Mouse (Mus musculus) CH12.LX (cell line): ENCODE data around the gene Slc26a1. TPM values are rescaled to one million over a fixed set of nuclear protein-coding genes. Genes with fewer than 3 reads are reported as not detected.
A peak's percentile ranks its signal among the peaks of the same experiment; 100 is the strongest.
"Not testable (repeated sequence)": the region's sequence is repeated elsewhere in the genome, so short reads cannot be mapped to it uniquely, and the experiment has no call there.

Source experiments
- DNase-seq: peaks from one replicate; pipeline ENCODE4 v3.0.0-alpha.2; 2013; ENCODE audit errors: extremely low read depth
- H3K27ac ChIP-seq: 2 replicates; pipeline ENCODE4 v1.5.1; 2012; ENCODE audit warnings: low read depth, mild to moderate bottlenecking, control low read depth, moderate library complexity; ENCODE audit not compliant: insufficient read depth
- H3K27me3 ChIP-seq: replicated peaks from 2 replicates; pipeline ENCODE3; 2012; ENCODE audit warnings: inconsistent platforms
- H3K36me3 ChIP-seq, 2 experiments: replicated peaks in 1 of 2; 2 replicates each; pipeline versions ENCODE3 to v1.6.1; 2012; ENCODE audit warnings: inconsistent platforms in 1 of 2, low read length in 1 of 2, mild to moderate bottlenecking in 1 of 2, mixed read lengths in 1 of 2, moderate library complexity in 1 of 2; ENCODE audit not compliant: control insufficient read depth in 1 of 2, insufficient read depth in 1 of 2
- H3K4me1 ChIP-seq, 2 experiments: 2 replicates each; pipeline ENCODE4 v1.6.1; 2012; ENCODE audit warnings: inconsistent platforms in 1 of 2, moderate library complexity in 1 of 2; ENCODE audit not compliant: insufficient read depth in 2 of 2, control insufficient read depth in 1 of 2
- H3K4me2 ChIP-seq: 2 replicates; pipeline ENCODE4 v1.6.1; 2012; ENCODE audit warnings: low read depth, mild to moderate bottlenecking, control low read depth; ENCODE audit not compliant: poor library complexity, insufficient read depth, severe bottlenecking
- H3K4me3 ChIP-seq, 3 experiments: fragments of 150-350 bp in 1 of 3; sonication (generic) in 1 of 3; replicated peaks in 1 of 3; 2 replicates each; pipeline versions ENCODE3 to v1.5.1; 2011 to 2012; ENCODE audit warnings: low read depth in 2 of 3, low read length in 2 of 3, mild to moderate bottlenecking in 2 of 3, moderate library complexity in 2 of 3, control low read depth in 1 of 3, improper control_type of control experiment in 1 of 3, inconsistent platforms in 1 of 3, mixed read lengths in 1 of 3; ENCODE audit not compliant: poor library complexity in 1 of 3
- H3K79me2 ChIP-seq: replicated peaks from 2 replicates; pipeline ENCODE4 v1.6.1; 2012; ENCODE audit warnings: mild to moderate bottlenecking, moderate library complexity; ENCODE audit not compliant: control insufficient read depth, poor library complexity, insufficient read depth, severe bottlenecking; ENCODE audit errors: extremely low read depth
- H3K9ac ChIP-seq: 2 replicates; pipeline ENCODE4 v1.6.1; 2012; ENCODE audit warnings: low read depth, mild to moderate bottlenecking, control low read depth, moderate library complexity; ENCODE audit not compliant: insufficient read depth
- H3K9me3 ChIP-seq: replicated peaks from 2 replicates; pipeline ENCODE3; 2012; ENCODE audit warnings: low read length, inconsistent platforms, mixed read lengths
- CHD1 ChIP-seq: IDR thresholded peaks from 2 replicates; pipeline ENCODE4 v1.6.1; 2012; ENCODE audit warnings: low read depth, low read length, improper control_type of control experiment, inconsistent platforms
- CHD2 ChIP-seq: IDR thresholded peaks from 2 replicates; pipeline ENCODE4 v1.6.1; 2011; ENCODE audit warnings: low read length, improper control_type of control experiment
- ELF1 ChIP-seq: IDR thresholded peaks from 2 replicates; pipeline ENCODE4 v1.6.1; 2014; ENCODE audit warnings: low read depth, mild to moderate bottlenecking, inconsistent platforms, low read length, improper control_type of control experiment
- ETS1 ChIP-seq: conservative IDR thresholded peaks from 2 replicates; pipeline ENCODE4 v1.6.1; 2012; ENCODE audit warnings: low read depth, mild to moderate bottlenecking, inconsistent platforms, low read length, improper control_type of control experiment, moderate library complexity
- HCFC1 ChIP-seq: IDR thresholded peaks from 2 replicates; pipeline ENCODE4 v1.6.1; 2012; ENCODE audit warnings: low read depth, mild to moderate bottlenecking, inconsistent platforms, low read length, improper control_type of control experiment
- JUN ChIP-seq: IDR thresholded peaks from 2 replicates; pipeline ENCODE4 v1.6.1; 2011; ENCODE audit warnings: low read depth, mild to moderate bottlenecking, low read length, improper control_type of control experiment, moderate library complexity; ENCODE audit not compliant: insufficient read depth
- MAX ChIP-seq: IDR thresholded peaks from 2 replicates; pipeline ENCODE4 v1.6.1; 2011; ENCODE audit warnings: low read length, improper control_type of control experiment
- MAZ ChIP-seq: IDR thresholded peaks from 2 replicates; pipeline ENCODE4 v1.6.1; 2012; ENCODE audit warnings: low read depth, mild to moderate bottlenecking, inconsistent platforms, low read length, improper control_type of control experiment, moderate library complexity
- MEF2A ChIP-seq: IDR thresholded peaks from 2 replicates; pipeline ENCODE4 v1.6.1; 2014; ENCODE audit warnings: low read depth, mild to moderate bottlenecking, inconsistent platforms, low read length, improper control_type of control experiment, borderline replicate concordance
- MXI1 ChIP-seq: IDR thresholded peaks from 2 replicates; pipeline ENCODE4 v1.6.1; 2011; ENCODE audit warnings: mild to moderate bottlenecking, low read depth, low read length, improper control_type of control experiment
- NELFE ChIP-seq: IDR thresholded peaks from 2 replicates; pipeline ENCODE4 v1.6.1; 2011; ENCODE audit warnings: low read depth, low read length, improper control_type of control experiment
- NRF1 ChIP-seq: IDR thresholded peaks from 2 replicates; pipeline ENCODE4 v1.6.1; 2014; ENCODE audit warnings: low read depth, mild to moderate bottlenecking, inconsistent platforms, low read length, improper control_type of control experiment, moderate library complexity
- PAX5 ChIP-seq: IDR thresholded peaks from 2 replicates; pipeline ENCODE4 v1.6.1; 2012; ENCODE audit warnings: low read length, inconsistent platforms, mixed read lengths
- POLR2A ChIP-seq: IDR thresholded peaks from 2 replicates; pipeline ENCODE4 v1.6.1; 2011; ENCODE audit warnings: low read depth, mild to moderate bottlenecking, improper control_type of control experiment, low read length
- POLR2AphosphoS2 ChIP-seq: IDR thresholded peaks from 2 replicates; pipeline ENCODE4 v1.6.1; 2011; ENCODE audit warnings: low read depth, low read length, improper control_type of control experiment
- RCOR1 ChIP-seq: conservative IDR thresholded peaks from 2 replicates; pipeline ENCODE4 v1.6.1; 2012; ENCODE audit warnings: low read depth, mild to moderate bottlenecking, inconsistent platforms, low read length, improper control_type of control experiment
- TBP ChIP-seq: conservative IDR thresholded peaks from 2 replicates; pipeline ENCODE4 v1.6.1; 2011; ENCODE audit warnings: low read depth, low read length, improper control_type of control experiment
- TCF12 ChIP-seq: IDR thresholded peaks from 2 replicates; pipeline ENCODE4 v1.6.1; 2014; ENCODE audit warnings: low read depth, mild to moderate bottlenecking, inconsistent platforms, low read length, improper control_type of control experiment
- UBTF ChIP-seq: IDR thresholded peaks from 2 replicates; pipeline ENCODE4 v1.6.1; 2012; ENCODE audit warnings: low read depth, mild to moderate bottlenecking, inconsistent platforms, low read length, improper control_type of control experiment, moderate library complexity
- USF1 ChIP-seq: IDR thresholded peaks from 2 replicates; pipeline ENCODE4 v1.6.1; 2014; ENCODE audit warnings: low read depth, mild to moderate bottlenecking, inconsistent platforms, low read length, improper control_type of control experiment
- ZC3H11A ChIP-seq: IDR thresholded peaks from 2 replicates; pipeline ENCODE4 v1.6.1; 2012; ENCODE audit warnings: low read depth, mild to moderate bottlenecking, inconsistent platforms, low read length, improper control_type of control experiment
- ZMIZ1 ChIP-seq: IDR thresholded peaks from 2 replicates; pipeline ENCODE4 v1.6.1; 2012; ENCODE audit warnings: low read depth, mild to moderate bottlenecking, inconsistent platforms, low read length, improper control_type of control experiment
- ZNF384 ChIP-seq: IDR thresholded peaks from 2 replicates; pipeline ENCODE4 v1.6.1; 2012; ENCODE audit warnings: low read depth, low read length, improper control_type of control experiment, inconsistent platforms
- dilution Hi-C: fragments of 300-500 bp; cut with MboI; formaldehyde crosslinking; loops from 2 replicates; pipeline ENCODE4 v1.14.3; 2020; ENCODE audit warnings: low sequenced_read_pairs; ENCODE audit not compliant: extremely low pct_unique_long_range_greater_than_20kb, extremely low pct_ligation_motif_present
- in situ Hi-C: fragments of 300-500 bp; cut with MboI; formaldehyde crosslinking; loops from 3 replicates; pipeline ENCODE4 v1.14.3; 2019; ENCODE audit warnings: low sequenced_read_pairs, low pct_ligation_motif_present, low pct_unique_long_range_greater_than_20kb, mixed read lengths
- polyA plus RNA-seq: library from polyadenylated mRNA; unstranded; fragments of >175 nt; gene quantifications from 2 replicates; pipeline ENCODE4 v1.2.1, GENCODE M21; 2012; ENCODE audit warnings: low read depth; ENCODE audit not compliant: insufficient read length
- total RNA-seq, 2 experiments: library from RNA; depleted of rRNA; stranded (reverse); fragments of 300-350 nt in 1 of 2; fragments of >200 nt in 1 of 2; gene quantifications; 2 replicates each; pipeline ENCODE4 v1.2.3; 2012 to 2014

Gene Slc26a1
- total and polyA plus RNA-seq, 3 experiments: 0.07 to 0.08 TPM; not detected in 1

- peak; percentile 45; the same call in 1 of the 2 replicates for TF ChIP-seq ZNF384
- DNase-seq, in situ Hi-C loops, H3K27me3 ChIP-seq, H3K79me2 ChIP-seq, H3K4me2 ChIP-seq, H3K4me3 ChIP-seq, H3K9ac ChIP-seq, H3K27ac ChIP-seq, dilution Hi-C loops, H3K9me3 ChIP-seq: not testable (repeated sequence)
- Histone ChIP-seq H3K4me1 (peaks cover 4 to 11% of the 10 kb centered on the region in 2 experiments; a peak in 3 of 4 replicates), H3K36me3 (peaks cover 7 to 17% of the 10 kb centered on the region in 2 experiments)
Observed at GRCm38 (mm10) chr5:108634088-108634487, 41.3 kb downstream of the Slc26a1 start.

GRCm38 (mm10) chr5:108633676-108634075 lies 41.7 kb downstream of the Slc26a1 start:
- DNase-seq: no peak
- peaks cover 4 to 11% of the 10 kb centered on the region in 2 experiments; a peak in 3 of 4 replicates for H3K4me1 ChIP-seq
- no peak for TF ChIP-seq JUN
- H3K9ac ChIP-seq: no peak overlapping the region
- peaks cover 7 to 17% of the 10 kb centered on the region in 2 experiments for H3K36me3 ChIP-seq
- dilution Hi-C loops (no loop called here), in situ Hi-C loops (no loop called here)
- no peak overlapping the region for H3K27ac ChIP-seq
- H3K9me3 ChIP-seq: no peaks in the 10 kb centered on the region
- no peak overlapping the region for H3K4me3 ChIP-seq
- H3K79me2 ChIP-seq: peaks cover 8% of the 10 kb centered on the region
- no peaks in the 10 kb centered on the region for H3K27me3 ChIP-seq
- no peak overlapping the region for H3K4me2 ChIP-seq

- H3K27me3 ChIP-seq: no peaks in the 10 kb centered on the region
- H3K4me3 ChIP-seq: peak within 1 kb of the TSS; percentile 85 to 98 (median 94)
- in situ Hi-C loops: no loop called here
- H3K79me2 ChIP-seq: peaks cover 39% of the 10 kb centered on the region
- no peaks in the 10 kb centered on the region for H3K9me3 ChIP-seq
- peak; percentile 94 for DNase-seq
- dilution Hi-C loops: no loop called here
- peak within 1 kb of the TSS; percentile 32 for H3K27ac ChIP-seq
- H3K4me2 ChIP-seq: peak within 1 kb of the TSS; percentile 80
- peak within 1 kb of the TSS; percentile 92 for H3K9ac ChIP-seq
- peaks cover 10 to 33% of the 10 kb centered on the region in 2 experiments; a peak in 3 of 4 replicates for H3K4me1 ChIP-seq
- H3K36me3 ChIP-seq: peaks cover 0 to 11% of the 10 kb centered on the region in 2 experiments
- TF ChIP-seq ZNF384 (no peak), MXI1 (peak; percentile 84), POLR2A (peak; percentile 99), NRF1 (peak; percentile 99), MAZ (peak; percentile 55; the same call in 1 of the 2 replicates), ETS1 (peak; percentile 34; the same call in 1 of the 2 replicates), NELFE (peak; percentile 98), TBP (peak; percentile 64; the same call in 1 of the 2 replicates), CHD2 (no peak), PAX5 (no peak), ZC3H11A (no peak), POLR2AphosphoS2 (peak; percentile 66; the same call in 1 of the 2 replicates), MEF2A (peak; percentile 61; the same call in 1 of the 2 replicates), ZMIZ1 (peak; percentile 92), RCOR1 (no peak), ELF1 (peak; percentile 96), TCF12 (peak; percentile 92), UBTF (0 out of 2 replicates have a peak, but pooled peaks have one; percentile 72), CHD1 (no peak), USF1 (no peak), HCFC1 (peak; percentile 74), MAX (peak; percentile 47; the same call in 1 of the 2 replicates)
Observed at GRCm38 (mm10) chr5:108629634-108630483, 45.5 kb downstream of the Slc26a1 start, which contains the start of the genes Gak and Tmem175. Gak (minus strand) TSS chr5:108629755. Tmem175 (plus strand) TSS chr5:108629770.
